Mouse (Mus musculus): ENCODE data around the gene Creb3l4.

DNA sequence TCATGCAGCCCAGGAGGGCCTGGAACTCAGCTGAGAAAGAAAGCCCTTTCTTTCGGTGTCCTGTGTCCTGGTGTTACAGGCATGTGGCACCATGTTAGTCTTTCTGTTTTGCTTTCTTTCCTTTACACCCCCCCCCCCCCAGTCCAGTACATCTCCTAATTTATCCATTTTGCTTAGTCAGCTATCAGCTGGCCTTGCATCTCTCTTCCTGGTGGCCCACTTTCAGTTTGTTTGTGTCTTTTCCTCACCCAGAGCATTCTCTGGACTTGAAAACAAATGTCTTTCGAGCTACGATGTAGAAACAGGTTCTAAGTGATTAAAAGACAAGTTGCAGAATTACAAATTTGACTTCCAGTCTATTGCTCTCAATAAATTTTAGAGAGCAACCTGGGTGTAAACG lies 20.9 kb downstream of the Creb3l4 start:
- TF ChIP-seq ZNF384 (IDR thresholded peaks at IDR 0.05; ENCODE audit: low read depth, low read length) (no peak), GABPA (IDR thresholded peaks at IDR 0.05; ENCODE audit: insufficient replicate concordance, low read depth, low read length) (no peak), ZMIZ1 (IDR thresholded peaks at IDR 0.05; ENCODE audit: low read depth, low read length) (no peak), MXI1 (IDR thresholded peaks at IDR 0.05; ENCODE audit: low read depth, low read length) (no peak), CHD2 (IDR thresholded peaks at IDR 0.05; ENCODE audit: low read length) (no peak), TBP (conservative IDR thresholded peaks at IDR 0.05; ENCODE audit: low read depth, low read length) (no peak), JUND (conservative IDR thresholded peaks at IDR 0.05; ENCODE audit: low read depth, low read length) (no peak)
